Mouse (Mus musculus) CH12.LX (cell line): ENCODE measurements at regions not wholly inside any gene's neighbourhood (a gene's known extent, or its start where the extent isn't known, plus 50 kb on each side); places are given as distances from the start of the nearest gene placed in this dataset.

Experiments used
- CHD2 ChIP-seq: IDR thresholded peaks from 2 replicates; pipeline ENCODE4 v1.6.1; 2011; ENCODE audit warnings: low read length, improper control_type of control experiment
- CTCF ChIP-seq, 2 experiments: IDR thresholded peaks in 1 of 2; conservative IDR thresholded peaks in 1 of 2; 2 replicates each; pipeline ENCODE4 v1.5.1; 2011 to 2012; ENCODE audit warnings: low read depth in 2 of 2, low read length in 2 of 2, improper control_type of control experiment in 1 of 2, inconsistent platforms in 1 of 2, mild to moderate bottlenecking in 1 of 2, moderate library complexity in 1 of 2
- EP300 ChIP-seq: IDR thresholded peaks from 2 replicates; pipeline ENCODE4 v1.6.1; 2011; ENCODE audit warnings: low read length, improper control_type of control experiment
- JUN ChIP-seq: IDR thresholded peaks from 2 replicates; pipeline ENCODE4 v1.6.1; 2011; ENCODE audit warnings: low read depth, mild to moderate bottlenecking, low read length, improper control_type of control experiment, moderate library complexity; ENCODE audit not compliant: insufficient read depth
- KAT2A ChIP-seq: IDR thresholded peaks from 2 replicates; pipeline ENCODE4 v1.6.1; 2012; ENCODE audit warnings: low read length, improper control_type of control experiment, inconsistent platforms; ENCODE audit not compliant: insufficient replicate concordance
- POLR2AphosphoS2 ChIP-seq: IDR thresholded peaks from 2 replicates; pipeline ENCODE4 v1.6.1; 2011; ENCODE audit warnings: low read depth, low read length, improper control_type of control experiment
- ZKSCAN1 ChIP-seq: IDR thresholded peaks from 2 replicates; pipeline ENCODE4 v1.6.1; 2012; ENCODE audit warnings: low read depth, inconsistent platforms, low read length, improper control_type of control experiment, borderline replicate concordance

DNA sequence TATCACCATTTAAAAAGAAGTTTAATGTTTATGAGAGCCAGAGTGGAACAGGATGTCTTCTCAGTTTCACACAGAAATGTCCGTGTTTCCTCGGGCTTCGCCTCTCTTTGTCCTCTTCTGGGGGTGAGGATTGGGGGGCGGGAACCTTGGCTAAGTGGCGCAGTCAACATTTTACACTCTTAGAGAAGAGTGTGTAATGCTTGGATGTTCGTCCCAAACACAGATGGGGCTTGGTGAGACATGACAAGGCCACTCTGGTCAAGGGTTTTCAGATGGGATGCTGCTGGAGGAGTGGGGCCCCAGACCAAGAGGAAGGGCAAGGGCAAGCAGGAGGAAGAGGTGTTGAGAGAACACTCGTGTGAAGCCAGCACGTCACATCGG, 172.6 kb upstream of the Clint1 start:
- TF ChIP-seq CHD2 (no peak), EP300 (no peak), KAT2A (no peak), JUN (no peak), POLR2AphosphoS2 (no peak), ZKSCAN1 (no peak), CTCF (conservative IDR thresholded peaks at IDR 0.05 in 1 of 2, IDR thresholded peaks at IDR 0.05 in 1 of 2; ENCODE audit: low read depth in 2 of 2, low read length in 2 of 2) (no peak)
